Mouse (Mus musculus) megakaryocyte, embryonic 14.5 days (primary cell): ENCODE results near the gene Arpc5l.

Source experiments
- FLI1 ChIP-seq: IDR thresholded peaks from 2 replicates; pipeline ENCODE4 v1.6.1; 2012; ENCODE audit warnings: low read length, inconsistent platforms, mixed read lengths
- GATA1 ChIP-seq: IDR thresholded peaks from 3 replicates; pipeline ENCODE4 v1.6.1; 2012; ENCODE audit warnings: mixed read lengths, low read length, inconsistent platforms, borderline replicate concordance

DNA sequence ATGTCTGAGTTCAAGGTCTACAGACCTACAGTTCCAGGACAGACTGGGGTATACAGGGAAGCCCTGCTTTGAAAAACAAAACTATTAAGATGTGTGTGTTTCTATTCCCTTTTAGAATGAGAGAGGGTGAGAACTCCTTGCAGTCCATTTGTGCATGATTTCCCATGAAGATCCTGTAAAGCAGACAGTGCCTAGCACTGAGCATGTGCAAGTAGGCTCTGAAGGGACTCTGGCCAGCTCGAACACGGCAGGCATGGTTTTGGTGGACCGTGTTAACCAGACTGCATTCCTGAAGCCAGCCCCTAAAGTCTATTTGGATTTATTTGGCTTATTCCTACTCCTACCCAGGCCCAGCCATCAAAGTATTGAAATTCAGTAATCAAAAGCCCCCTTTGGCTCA is 6.8 kb downstream of the Arpc5l start:
- TF ChIP-seq GATA1 (no peak), FLI1 (no peak)
